Mouse (Mus musculus) G1E (cell line): Measurements from ENCODE around the gene Aqr.

Experiments used
- CTCF ChIP-seq: IDR thresholded peaks from 2 replicates; pipeline ENCODE4 v1.5.1; 2012; ENCODE audit warnings: low read depth, low read length, inconsistent platforms, mixed read lengths
- GATA1 ChIP-seq: IDR thresholded peaks from 2 replicates; pipeline ENCODE4 v1.6.1; 2012; ENCODE audit warnings: borderline replicate concordance, low read length, inconsistent platforms, mixed read lengths
- POLR2AphosphoS5 ChIP-seq: IDR thresholded peaks from 2 replicates; pipeline ENCODE4 v1.6.1; 2012; ENCODE audit warnings: low read depth, low read length, inconsistent platforms; ENCODE audit not compliant: insufficient replicate concordance
- TAL1 ChIP-seq: conservative IDR thresholded peaks from 2 replicates; pipeline ENCODE4 v1.6.1; 2012; ENCODE audit warnings: low read depth, low read length, inconsistent platforms, mixed read lengths

DNA sequence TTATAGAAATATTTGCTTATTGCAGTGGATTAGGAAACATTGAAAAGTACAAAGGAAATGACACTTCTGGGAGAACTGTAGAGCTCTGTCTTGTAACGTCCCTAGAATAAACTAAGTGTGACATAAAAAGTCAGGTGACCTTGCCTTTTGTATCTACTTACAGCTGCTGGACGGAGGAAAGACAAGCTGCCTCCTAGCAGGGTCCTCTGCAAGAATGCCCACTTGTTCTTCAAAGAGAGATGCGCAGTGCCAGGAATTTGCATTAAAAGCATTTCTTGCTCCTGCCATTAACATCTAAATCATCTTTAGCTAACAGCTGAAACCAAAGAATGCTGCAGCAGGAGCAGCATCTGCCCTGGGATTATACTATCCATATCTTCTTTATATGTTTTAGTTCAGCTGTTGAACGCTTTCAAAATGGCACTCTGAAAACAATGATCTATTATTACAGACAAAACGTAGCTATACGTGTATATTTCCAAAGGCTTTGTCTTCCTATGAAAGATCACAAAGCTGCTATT lies 126.7 kb downstream of the Aqr start:
- TF ChIP-seq GATA1 (no peak), CTCF (no peak), POLR2AphosphoS5 (no peak), TAL1 (no peak)
